Mouse (Mus musculus): ENCODE data around the gene Hfe2. TPM values are rescaled to one million over a fixed set of nuclear protein-coding genes. Genes with fewer than 3 reads are reported as not detected.

Gene Hfe2
- polyA plus RNA-seq, 1 experiment = 0.32 TPM

DNA sequence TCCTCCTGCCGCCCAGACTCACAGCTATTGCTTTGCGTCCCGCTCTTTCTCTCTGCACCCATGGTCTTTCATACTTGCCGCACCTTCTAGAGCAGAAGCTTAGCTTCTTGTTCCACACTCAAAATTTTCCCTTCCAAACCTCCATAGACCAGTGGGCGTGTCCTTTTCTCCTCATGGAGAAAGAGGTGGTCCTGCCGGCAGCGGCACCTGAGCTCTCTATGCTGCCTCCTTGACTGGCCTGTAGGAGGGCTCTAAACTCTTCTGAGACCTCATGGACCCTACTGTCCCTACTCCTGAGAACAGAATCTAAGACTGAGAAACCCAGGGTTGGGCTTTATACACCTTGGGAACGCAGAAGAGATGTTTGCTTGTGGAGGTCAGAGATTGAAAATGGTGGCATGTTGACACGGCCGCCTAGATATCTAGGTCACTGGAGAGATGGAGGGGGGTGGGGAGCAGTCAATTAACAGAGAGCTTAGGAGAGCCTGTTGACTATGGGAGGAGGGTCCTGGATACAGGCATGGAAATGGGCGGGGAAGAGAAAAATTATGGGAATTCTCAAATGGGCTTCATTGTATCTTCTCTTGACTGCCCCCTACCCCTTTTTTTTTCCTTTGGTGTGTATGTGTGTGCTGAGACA, 45.1 kb downstream of the Hfe2 start:
- Histone ChIP-seq H3K36me3 (ENCODE audit: control insufficient read depth, insufficient read depth, low read length) (no peaks in the 10 kb centered on the region), H3K27ac (ENCODE audit: insufficient read depth, low read length) (peak overlapping the region; percentile 10), H3K27me3 (ENCODE audit: control insufficient read depth, insufficient read depth, low read length) (no peaks in the 10 kb centered on the region), H3K4me3 (ENCODE audit: extremely low read depth, insufficient read depth, insufficient read length) (no peak overlapping the region), H3K4me1 (ENCODE audit: control insufficient read depth, insufficient read depth, insufficient read length) (peaks cover 26% of the 10 kb centered on the region)
- 91% methylated on average over 11 of the region's 11 CpGs for WGBS
- DNase-seq (ENCODE audit: low read depth in 1 of 2, low spot score in 2 of 2) = no peak
- TF ChIP-seq CTCF (IDR thresholded peaks at IDR 0.05; ENCODE audit: extremely low read depth, insufficient read depth, insufficient read length, insufficient replicate concordance) = no peak
- TF ChIP-seq POLR2A (IDR thresholded peaks at IDR 0.05; ENCODE audit: low read depth, low read length) = no peak

DNA sequence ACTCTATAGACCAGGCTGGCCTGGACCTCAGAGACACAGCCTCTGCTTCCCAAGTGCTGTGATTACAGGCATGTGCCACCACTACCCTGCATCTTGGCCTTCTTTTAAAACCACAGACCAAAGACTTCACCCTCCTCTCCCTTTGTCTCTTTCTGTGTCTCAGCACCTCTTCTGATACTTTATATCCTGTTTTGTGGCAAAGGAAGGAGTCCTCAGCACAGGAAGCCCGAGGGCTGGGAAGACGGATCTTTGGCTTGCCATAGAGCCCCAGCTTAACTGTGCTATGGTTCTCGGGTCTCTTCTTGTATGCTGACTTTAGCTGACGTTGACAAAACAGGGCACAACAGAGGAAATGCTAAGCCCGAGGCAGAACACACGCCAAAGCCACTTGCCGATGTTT, 45.7 kb downstream of the Hfe2 start:
- Histone ChIP-seq H3K27me3 (ENCODE audit: control insufficient read depth, insufficient read depth, low read length) (no peaks in the 10 kb centered on the region), H3K4me3 (ENCODE audit: extremely low read depth, insufficient read depth, insufficient read length) (no peak overlapping the region), H3K36me3 (ENCODE audit: control insufficient read depth, insufficient read depth, low read length) (no peaks in the 10 kb centered on the region), H3K4me1 (ENCODE audit: control insufficient read depth, insufficient read depth, insufficient read length) (peaks cover 24% of the 10 kb centered on the region), H3K27ac (ENCODE audit: insufficient read depth, low read length) (peak overlapping the region; percentile 10)
- 35% methylated on average over 7 of the region's 7 CpGs for WGBS
- no peak for DNase-seq (ENCODE audit: low read depth in 1 of 2, low spot score in 2 of 2)
- TF ChIP-seq CTCF (IDR thresholded peaks at IDR 0.05; ENCODE audit: extremely low read depth, insufficient read depth, insufficient read length, insufficient replicate concordance) (no peak), POLR2A (IDR thresholded peaks at IDR 0.05; ENCODE audit: low read depth, low read length) (no peak)

DNA sequence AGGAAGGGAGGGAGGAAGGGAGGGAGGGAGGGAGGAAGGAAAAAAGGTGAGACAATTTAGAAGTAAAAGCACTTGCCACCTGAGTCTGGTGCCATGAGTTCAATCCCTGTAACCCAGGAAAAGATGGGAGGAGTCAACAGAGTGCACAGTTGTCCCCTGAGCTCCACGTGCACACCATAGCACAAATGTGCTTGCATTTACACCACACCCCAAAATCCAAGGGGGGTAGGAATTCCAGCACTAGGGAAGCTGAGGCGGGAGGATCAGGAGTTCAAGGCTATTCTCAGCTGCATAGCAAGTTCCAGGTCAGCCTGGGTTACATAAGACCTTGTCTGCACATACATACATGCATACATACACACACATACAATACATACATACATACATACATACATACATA, 46.4 kb downstream of the Hfe2 start:
- TF ChIP-seq POLR2A (IDR thresholded peaks at IDR 0.05; ENCODE audit: low read depth, low read length) (no peak), CTCF (IDR thresholded peaks at IDR 0.05; ENCODE audit: extremely low read depth, insufficient read depth, insufficient read length, insufficient replicate concordance) (no peak)
- Histone ChIP-seq H3K4me3 (ENCODE audit: extremely low read depth, insufficient read depth, insufficient read length) (no peak overlapping the region), H3K4me1 (ENCODE audit: control insufficient read depth, insufficient read depth, insufficient read length) (peaks cover 24% of the 10 kb centered on the region), H3K27me3 (ENCODE audit: control insufficient read depth, insufficient read depth, low read length) (no peaks in the 10 kb centered on the region), H3K36me3 (ENCODE audit: control insufficient read depth, insufficient read depth, low read length) (no peaks in the 10 kb centered on the region), H3K27ac (ENCODE audit: insufficient read depth, low read length) (no peak overlapping the region)
- no peak for DNase-seq (ENCODE audit: low read depth in 1 of 2, low spot score in 2 of 2)
- 83% methylated on average over 2 of the region's 2 CpGs for WGBS

DNA sequence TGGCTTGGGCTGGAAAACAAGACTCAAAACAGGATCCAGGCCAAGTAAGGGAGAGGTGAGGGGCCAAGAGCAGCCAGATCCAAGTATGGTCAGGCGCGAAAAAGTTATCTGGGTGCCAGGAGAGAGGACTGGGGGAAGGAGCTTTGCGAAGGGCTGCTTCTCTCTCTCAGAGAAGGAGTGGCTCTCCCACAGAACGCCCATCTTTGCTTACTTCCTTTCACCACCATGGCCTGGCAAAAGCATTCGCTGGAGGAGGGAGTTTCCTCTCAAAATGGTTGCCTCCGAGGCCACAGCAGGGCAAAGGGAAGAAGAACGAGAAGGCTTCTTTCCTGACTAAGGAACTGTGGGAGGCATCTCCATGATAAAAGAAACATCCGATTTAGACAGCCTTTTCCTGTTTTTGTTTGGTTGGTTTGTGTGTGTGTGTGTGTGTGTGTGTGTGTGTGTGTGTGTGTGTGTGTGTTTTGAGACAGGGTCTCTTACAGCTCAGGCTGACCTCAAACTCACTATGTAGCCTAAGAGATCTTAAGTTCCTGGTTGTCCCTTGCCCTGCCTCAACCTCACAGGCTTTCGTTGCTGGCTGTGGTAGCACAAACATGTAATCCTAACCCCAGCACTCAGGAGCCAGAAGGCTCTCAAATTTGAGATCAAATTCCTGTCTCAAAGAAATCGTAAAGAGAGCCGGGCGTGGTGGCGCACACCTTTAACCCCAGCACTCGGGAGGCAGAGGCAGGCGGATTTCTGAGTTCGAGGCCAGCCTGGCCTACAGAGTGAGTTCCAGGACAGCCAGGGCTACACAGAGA, 47.1 kb downstream of the Hfe2 start:
- TF ChIP-seq CTCF (IDR thresholded peaks at IDR 0.05; ENCODE audit: extremely low read depth, insufficient read depth, insufficient read length, insufficient replicate concordance) = no peak
- no peak for TF ChIP-seq POLR2A (IDR thresholded peaks at IDR 0.05; ENCODE audit: low read depth, low read length)
- Histone ChIP-seq H3K4me1 (ENCODE audit: control insufficient read depth, insufficient read depth, insufficient read length) (peaks cover 22% of the 10 kb centered on the region), H3K36me3 (ENCODE audit: control insufficient read depth, insufficient read depth, low read length) (no peaks in the 10 kb centered on the region), H3K4me3 (ENCODE audit: extremely low read depth, insufficient read depth, insufficient read length) (no peak overlapping the region), H3K27me3 (ENCODE audit: control insufficient read depth, insufficient read depth, low read length) (no peaks in the 10 kb centered on the region), H3K27ac (ENCODE audit: insufficient read depth, low read length) (peak overlapping the region; percentile 50)
- no peak for DNase-seq (ENCODE audit: low read depth in 1 of 2, low spot score in 2 of 2)
- WGBS = 66% methylated on average over 16 of the region's 16 CpGs

DNA sequence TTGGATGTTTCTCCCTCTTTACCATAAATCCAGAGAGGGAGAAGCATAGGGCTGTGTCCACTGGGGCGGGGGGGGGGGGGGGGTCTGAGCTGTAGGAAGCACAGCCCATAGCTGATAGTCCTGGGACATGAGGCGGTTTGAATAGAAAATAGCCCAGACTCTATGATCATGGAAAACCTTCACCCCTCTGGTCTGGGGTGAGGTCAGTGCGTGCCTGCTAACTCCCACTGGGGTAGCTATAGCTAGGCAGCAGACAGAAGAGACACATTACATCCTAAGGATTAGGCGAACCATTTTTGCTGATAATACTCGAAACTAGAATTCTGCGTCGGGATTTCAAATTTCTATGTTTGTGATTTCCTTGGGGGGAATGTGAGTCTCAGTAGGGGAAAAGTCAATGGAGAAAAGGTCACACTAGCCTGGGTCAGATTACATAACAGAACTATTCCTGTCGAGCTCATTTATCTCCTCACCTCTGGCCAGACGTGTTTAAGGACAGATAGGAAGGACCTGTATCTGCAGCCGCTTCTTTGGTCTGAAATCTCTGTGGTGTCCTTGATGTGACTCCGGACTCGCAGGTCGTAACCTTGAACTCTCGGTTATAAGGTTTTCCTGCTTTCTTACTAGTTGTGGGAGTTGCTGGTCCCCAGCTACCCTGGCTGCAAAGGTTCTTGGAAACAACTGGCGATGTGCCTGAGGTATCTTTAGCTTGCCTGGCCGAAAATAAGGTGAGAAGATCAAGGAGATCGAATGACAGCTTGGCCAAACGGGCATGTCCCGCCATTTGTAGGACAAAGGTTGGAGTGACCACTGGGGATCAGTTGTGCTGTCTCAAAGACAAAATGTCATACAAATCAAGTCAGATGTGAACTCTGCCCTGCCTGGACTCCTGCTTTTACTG, 48.9 kb downstream of the Hfe2 start:
- Histone ChIP-seq H3K36me3 (ENCODE audit: control insufficient read depth, insufficient read depth, low read length) (no peaks in the 10 kb centered on the region), H3K4me1 (ENCODE audit: control insufficient read depth, insufficient read depth, insufficient read length) (peaks cover 19% of the 10 kb centered on the region; the same call in 1 of the 2 replicates), H3K4me3 (ENCODE audit: extremely low read depth, insufficient read depth, insufficient read length) (no peak overlapping the region), H3K27me3 (ENCODE audit: control insufficient read depth, insufficient read depth, low read length) (no peaks in the 10 kb centered on the region), H3K27ac (ENCODE audit: insufficient read depth, low read length) (no peak overlapping the region)
- WGBS = 88% methylated on average over 19 of the region's 19 CpGs
- no peak for DNase-seq (ENCODE audit: low read depth in 1 of 2, low spot score in 2 of 2)
- TF ChIP-seq POLR2A (IDR thresholded peaks at IDR 0.05; ENCODE audit: low read depth, low read length) (no peak), CTCF (IDR thresholded peaks at IDR 0.05; ENCODE audit: extremely low read depth, insufficient read depth, insufficient read length, insufficient replicate concordance) (no peak)

DNA sequence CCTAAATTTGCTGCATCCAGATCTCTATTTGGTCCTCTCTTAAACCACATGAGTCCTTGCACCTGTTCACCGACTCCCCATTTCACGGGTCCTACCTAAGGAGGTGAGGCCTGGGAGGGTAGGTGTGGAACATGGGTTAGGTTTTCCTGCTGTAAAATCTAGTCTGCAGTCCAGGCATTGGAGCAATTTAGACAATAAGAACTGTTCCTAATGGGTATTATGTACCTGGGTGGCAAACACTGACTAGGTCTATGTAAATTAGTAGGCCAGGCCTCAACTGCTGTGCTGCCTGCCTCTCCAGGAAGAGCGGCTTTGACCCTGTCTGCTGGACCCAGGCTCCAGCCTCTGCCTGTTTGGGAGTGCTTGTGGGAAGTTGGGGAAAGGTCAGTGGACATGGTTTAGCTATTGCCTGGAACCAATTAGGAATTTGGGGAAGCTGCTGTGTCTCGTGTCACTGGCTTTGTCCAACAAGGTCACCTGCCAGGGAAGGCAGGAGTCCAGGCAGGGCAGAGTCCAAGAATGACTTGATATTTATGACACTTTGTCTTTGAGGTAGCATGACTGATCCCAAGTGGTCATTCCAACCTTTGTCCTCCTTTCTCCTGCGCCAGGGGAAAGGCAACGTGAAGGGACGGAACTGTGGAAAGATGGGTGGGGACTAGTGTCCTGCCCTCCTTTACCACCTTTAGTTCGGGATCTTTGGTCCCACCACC, 50.5 kb downstream of the Hfe2 start:
- DNase-seq (ENCODE audit: low read depth in 1 of 2, low spot score in 2 of 2) = no peak
- no peaks in the 10 kb centered on the region for H3K27me3 ChIP-seq (ENCODE audit: control insufficient read depth, insufficient read depth, low read length)

More for the DNA sequence above, 50.5 kb downstream of the Hfe2 start:
- H3K36me3 ChIP-seq (ENCODE audit: control insufficient read depth, insufficient read depth, low read length) = no peaks in the 10 kb centered on the region
- peaks cover 24% of the 10 kb centered on the region; the same call in 1 of the 2 replicates for H3K4me1 ChIP-seq (ENCODE audit: control insufficient read depth, insufficient read depth, insufficient read length)
- peak overlapping the region; percentile 79 for H3K27ac ChIP-seq (ENCODE audit: insufficient read depth, low read length)
- no peak overlapping the region for H3K4me3 ChIP-seq (ENCODE audit: extremely low read depth, insufficient read depth, insufficient read length)
- WGBS = 92% methylated on average over 8 of the region's 8 CpGs
- no peak for TF ChIP-seq CTCF (IDR thresholded peaks at IDR 0.05; ENCODE audit: extremely low read depth, insufficient read depth, insufficient read length, insufficient replicate concordance)
- TF ChIP-seq POLR2A (IDR thresholded peaks at IDR 0.05; ENCODE audit: low read depth, low read length) = no peak

All from spleen, adult 2 months (tissue).